Mouse (Mus musculus): ENCODE data around the gene 1700018G05Rik. TPM values are rescaled to one million over a fixed set of nuclear protein-coding genes. Genes with fewer than 3 reads are reported as not detected.
A peak's percentile ranks its signal among the peaks of the same experiment; 100 is the strongest.
"Not testable (repeated sequence)": the region's sequence is repeated elsewhere in the genome, so short reads cannot be mapped to it uniquely, and the experiment has no call there.

1700018G05Rik gene
- total RNA-seq (2021), result not detected
- long read RNA-seq, experiment 1, result 0 reads
- long read RNA-seq, experiment 2, partial matches to known transcripts, result 0 of 2 reads
- long read RNA-seq, experiment 2, other reads (novel, unspliced or antisense), result 2 of 2 reads

GRCm38 (mm10) chrX:102928072-102928471, at the start of gene 1700018G05Rik:
Gene 1700018G05Rik, plus strand, starts transcription at chrX:102928372.
- intact Hi-C loops (cut with DNase I), result loop anchor here (2.0 kb wide), 1 partner anchor 241 kb away; the partner anchor contains the start of gene Gm3880
- not testable (repeated sequence) for DNase-seq (ENCODE audit: low spot score in 2 of 2)

- intact Hi-C loops (cut with DNase I); DNase-seq (ENCODE audit: low spot score in 2 of 2): not testable (repeated sequence)
Measured at GRCm38 (mm10) chrX:102908587-102908986, 19.6 kb upstream of the 1700018G05Rik start, which contains the start of the genes Dmrtc1a and 1700011M02Rik. Gene Dmrtc1a, minus strand, starts transcription at chrX:102908687. Gene 1700011M02Rik, plus strand, starts transcription at chrX:102908905.

- not testable (repeated sequence) for DNase-seq (ENCODE audit: low spot score in 2 of 2)
Measured at GRCm38 (mm10) chrX:102914823-102915222, 13.3 kb upstream of the 1700018G05Rik start.

GRCm38 (mm10) chrX:102926707-102927106, 1.5 kb upstream of the 1700018G05Rik start:
- intact Hi-C loops (cut with DNase I), result not testable (repeated sequence)
- DNase-seq (ENCODE audit: low spot score in 2 of 2), result peak in 1 of 2 experiments; percentile 28

More at GRCm38 (mm10) chrX:102914823-102915222, 13.3 kb upstream of the 1700018G05Rik start:
- intact Hi-C loops (cut with DNase I), result not testable (repeated sequence)

GRCm38 (mm10) chrX:102932992-102933570, 4.9 kb downstream of the 1700018G05Rik start:
- intact Hi-C loops (cut with DNase I), result no loop called here
- DNase-seq (ENCODE audit: low spot score in 2 of 2), result no peak

- intact Hi-C loops (cut with DNase I), result no loop called here
- peak; percentile 52 to 61 for DNase-seq (ENCODE audit: low spot score in 2 of 2)
Measured at GRCm38 (mm10) chrX:102933571-102934394, 5.6 kb downstream of the 1700018G05Rik start.

GRCm38 (mm10) chrX:102934395-102934764, 6.2 kb downstream of the 1700018G05Rik start:
- intact Hi-C loops (cut with DNase I), result no loop called here
- no peak for DNase-seq (ENCODE audit: low spot score in 2 of 2)

- intact Hi-C loops (cut with DNase I), result no loop called here
- no peak for DNase-seq (ENCODE audit: low spot score in 2 of 2)
Measured at GRCm38 (mm10) chrX:102936743-102937142, 8.6 kb downstream of the 1700018G05Rik start.

- DNase-seq (ENCODE audit: low spot score in 2 of 2), result not testable (repeated sequence)
- intact Hi-C loops (cut with DNase I), result loop anchor here (10.0 kb wide), 1 partner anchor 235 kb away; the partner anchor contains the start of gene Nap1l2
Measured at GRCm38 (mm10) chrX:102950136-102950535, 22.0 kb downstream of the 1700018G05Rik start.

GRCm38 (mm10) chrX:102958917-102959316, 30.7 kb downstream of the 1700018G05Rik start:
- DNase-seq (ENCODE audit: low spot score in 2 of 2), result peak; percentile 11 to 21
- intact Hi-C loops (cut with DNase I), result loop anchor here (5.0 to 10.0 kb wide), 2 partner anchors 148 to 226 kb away; partner anchors contain the start of gene Nap1l2

- no peak for DNase-seq (ENCODE audit: low spot score in 2 of 2)
- intact Hi-C loops (cut with DNase I), result no loop called here
Measured at GRCm38 (mm10) chrX:102960581-102960980, 32.4 kb downstream of the 1700018G05Rik start.

Other genes starting within 250 kb of the 1700018G05Rik start
- gene Gm3880, start 241.4 kb upstream of the 1700018G05Rik start, total RNA-seq (2021), result not detected
- gene Gm9112, start 220.7 kb upstream of the 1700018G05Rik start, total RNA-seq (2021), result not detected
- gene Dmrtc1b, start 220.5 kb upstream of the 1700018G05Rik start, total RNA-seq (2021), result not detected
- gene Dmrtc1c1, start 125.4 kb upstream of the 1700018G05Rik start, total RNA-seq (2021), result not detected
- gene Dmrtc1c2, start 73.8 kb upstream of the 1700018G05Rik start, total RNA-seq (2021), result not detected
- gene 1700031F05Rik, start 60.4 kb upstream of the 1700018G05Rik start, total RNA-seq (2021), result not detected
- gene Dmrtc1a, start 19.7 kb upstream of the 1700018G05Rik start, total RNA-seq (2021), result 1 to 10 TPM; 3.0 TPM
- gene 1700011M02Rik, start 19.5 kb upstream of the 1700018G05Rik start, total RNA-seq (2021), result not detected